Mouse (Mus musculus) frontal cortex, adult 2 months (tissue): ENCODE data around the gene Urad. TPM values are rescaled to one million over a fixed set of nuclear protein-coding genes. Genes with fewer than 3 reads are reported as not detected.

ENCODE experiments used
- DNase-seq, 2 experiments: peaks; one replicate each; pipeline ENCODE4 v3.0.0; 2022; ENCODE audit warnings: low spot score in 1 of 2; ENCODE audit errors: extremely low spot score in 1 of 2
- polyA plus RNA-seq: library from polyadenylated mRNA; depleted of rRNA; stranded (reverse); fragments of >200 nt; gene quantifications from 2 replicates; pipeline ENCODE4 v1.2.3, GENCODE M21; 2012; rRNA removed

The Urad gene
- not detected in 2 replicates for polyA plus RNA-seq

DNA sequence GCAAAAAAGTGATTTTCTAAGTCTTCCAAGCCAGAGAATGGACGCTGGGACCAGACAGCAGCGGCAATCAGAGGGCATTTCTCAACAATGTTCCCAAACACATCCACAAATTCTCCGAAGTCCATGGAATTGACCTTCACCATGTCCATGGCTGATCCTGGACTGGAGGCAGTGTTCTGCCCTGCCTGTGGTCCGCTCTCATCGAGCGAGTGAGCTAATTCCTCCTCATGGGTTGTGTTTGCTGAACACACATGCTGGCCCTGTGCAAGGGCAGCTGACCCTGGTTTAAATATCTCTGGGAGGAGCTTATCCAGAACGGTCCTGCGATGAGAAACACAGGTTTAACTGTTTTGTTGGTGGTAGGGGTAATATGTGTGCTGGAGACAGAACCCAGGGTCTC is at the start of gene Urad:
Gene Urad, minus strand, starts transcription at position 258 of the 400 bp plus-strand sequence.
- no peak for DNase-seq

DNA sequence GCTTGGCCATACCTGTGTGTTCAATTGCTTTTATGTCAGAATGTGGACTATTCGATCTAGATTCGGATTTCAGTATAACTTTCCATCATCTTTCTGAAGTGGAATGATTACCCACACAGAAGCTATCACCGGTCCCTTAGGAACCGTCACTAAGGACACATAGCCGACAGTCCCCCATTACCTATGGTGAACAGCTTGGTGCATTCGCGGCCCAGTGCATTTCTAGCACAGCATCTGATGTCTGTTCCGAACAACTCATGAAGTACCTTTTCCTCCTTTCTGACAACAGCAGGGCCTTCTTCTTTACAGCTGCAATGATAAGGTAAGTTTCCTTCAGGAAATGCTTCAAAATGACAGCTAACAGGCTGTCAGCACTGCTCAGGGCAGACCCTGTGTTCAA is 48.0 kb upstream of the Urad start:
- no peak for DNase-seq

DNA sequence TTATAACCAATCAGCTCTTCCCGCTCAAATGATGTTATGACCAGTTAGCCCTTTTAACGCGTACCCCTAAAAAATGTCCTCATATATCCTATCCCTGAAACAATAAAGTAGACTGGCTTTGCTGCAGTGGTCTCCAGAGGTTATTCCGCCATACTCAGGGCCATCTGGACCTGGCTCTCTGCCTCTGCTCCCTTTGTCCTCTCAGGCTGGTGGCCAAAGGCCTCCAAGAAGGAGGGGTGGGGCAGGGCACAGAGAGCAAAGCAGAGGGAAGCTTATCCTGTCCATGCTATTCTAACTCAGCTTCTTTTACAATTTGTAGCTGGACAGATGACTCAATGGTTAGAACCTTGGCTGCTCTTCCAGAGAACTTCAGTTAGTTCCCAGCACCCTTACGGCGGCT is 46.0 kb upstream of the Urad start:
- no peak for DNase-seq

DNA sequence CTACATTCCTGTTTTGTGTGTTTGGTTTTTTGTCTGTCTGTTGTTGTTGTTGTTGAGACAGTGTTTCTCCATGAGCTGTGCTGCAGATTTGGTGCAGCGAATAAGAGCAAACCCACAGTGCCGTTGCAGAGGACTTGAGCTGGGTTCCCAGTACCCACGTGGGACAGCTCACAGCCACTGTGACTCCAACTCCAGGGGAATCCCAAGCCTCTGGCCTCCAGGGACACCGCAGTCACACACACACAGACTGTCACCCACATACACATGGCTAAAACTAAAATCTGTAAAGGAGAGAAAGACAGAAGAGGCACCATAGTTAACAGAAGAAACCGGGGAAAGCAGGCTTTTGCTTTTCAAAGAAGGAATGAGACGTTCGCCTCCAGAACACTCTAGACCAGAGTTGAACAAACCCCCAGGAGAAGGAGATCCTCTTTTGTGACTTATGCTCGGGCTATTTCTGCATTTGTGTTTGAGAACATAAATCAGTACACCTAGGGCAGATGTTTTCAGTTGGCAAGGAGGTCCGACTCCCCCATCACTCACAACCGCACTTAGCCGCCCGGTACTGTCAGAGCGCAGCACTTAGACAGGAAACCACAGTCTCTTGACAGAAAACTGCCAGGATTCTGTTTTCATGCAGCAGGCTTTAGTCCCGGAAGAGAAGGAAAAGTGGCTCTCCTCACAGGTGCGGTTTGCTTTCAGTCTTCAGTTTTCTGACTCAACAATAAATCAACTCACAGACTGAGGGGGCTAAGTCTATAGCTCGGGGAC is 43.9 kb upstream of the Urad start:
- DNase-seq = no peak

DNA sequence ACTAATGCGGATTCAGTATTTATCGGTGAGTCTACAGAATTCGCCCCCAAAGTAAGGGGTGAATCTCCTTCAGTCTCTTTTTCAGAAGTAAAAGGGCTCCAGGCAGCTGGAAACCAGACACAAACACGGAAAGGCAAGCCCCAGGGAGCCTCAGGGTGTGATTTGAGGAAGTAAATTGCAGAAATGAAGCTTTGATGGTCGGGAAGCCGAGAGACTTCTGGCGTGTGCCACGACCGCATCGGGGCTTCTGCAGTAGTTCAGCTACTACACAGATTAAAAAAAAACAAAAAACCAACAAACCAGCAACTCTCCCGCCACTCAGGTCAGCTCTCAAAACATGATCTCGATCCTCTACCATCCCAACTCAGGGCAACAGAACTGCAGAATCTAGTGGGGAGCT is 40.8 kb upstream of the Urad start:
- DNase-seq = no peak

DNA sequence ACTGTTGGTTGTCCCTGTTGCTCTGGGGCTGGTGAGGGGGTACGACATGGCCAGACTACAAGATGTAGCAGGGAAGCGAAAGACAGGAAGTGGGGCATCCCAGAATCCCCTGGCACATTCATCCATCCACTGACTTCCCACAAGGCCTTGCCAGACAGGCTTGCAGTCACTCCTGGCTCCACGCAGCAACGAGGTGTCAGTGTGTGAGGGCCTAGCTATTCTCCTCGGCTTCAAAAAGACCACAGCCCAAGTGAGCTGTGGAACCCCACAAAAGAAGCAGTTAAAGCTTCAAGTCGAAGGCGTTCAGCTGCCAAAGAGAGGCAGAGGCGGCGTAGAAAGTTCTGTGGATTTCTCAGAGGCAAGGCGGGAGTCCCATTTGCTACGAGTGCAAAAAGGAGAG is 36.2 kb upstream of the Urad start:
- no peak for DNase-seq

DNA sequence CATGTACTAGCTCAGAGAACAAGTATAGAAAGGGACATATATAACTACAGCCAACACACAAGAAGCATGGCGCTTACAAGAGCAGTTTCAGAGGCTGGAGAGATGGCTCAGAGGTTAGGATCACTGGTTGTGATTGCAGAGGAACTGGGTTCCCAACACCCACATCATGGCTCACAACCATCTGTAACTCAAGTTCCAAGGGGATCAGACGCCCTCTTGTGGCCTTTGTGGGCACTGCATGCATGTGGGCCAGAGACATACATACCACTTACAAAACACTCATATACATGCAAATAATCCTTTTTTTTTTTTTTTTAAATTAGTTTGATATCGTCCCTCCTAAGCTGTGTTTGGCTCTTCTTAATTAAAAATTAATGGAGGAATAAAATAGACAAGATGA is 35.3 kb upstream of the Urad start:
- peak in 1 of 2 experiments; percentile 29 for DNase-seq

DNA sequence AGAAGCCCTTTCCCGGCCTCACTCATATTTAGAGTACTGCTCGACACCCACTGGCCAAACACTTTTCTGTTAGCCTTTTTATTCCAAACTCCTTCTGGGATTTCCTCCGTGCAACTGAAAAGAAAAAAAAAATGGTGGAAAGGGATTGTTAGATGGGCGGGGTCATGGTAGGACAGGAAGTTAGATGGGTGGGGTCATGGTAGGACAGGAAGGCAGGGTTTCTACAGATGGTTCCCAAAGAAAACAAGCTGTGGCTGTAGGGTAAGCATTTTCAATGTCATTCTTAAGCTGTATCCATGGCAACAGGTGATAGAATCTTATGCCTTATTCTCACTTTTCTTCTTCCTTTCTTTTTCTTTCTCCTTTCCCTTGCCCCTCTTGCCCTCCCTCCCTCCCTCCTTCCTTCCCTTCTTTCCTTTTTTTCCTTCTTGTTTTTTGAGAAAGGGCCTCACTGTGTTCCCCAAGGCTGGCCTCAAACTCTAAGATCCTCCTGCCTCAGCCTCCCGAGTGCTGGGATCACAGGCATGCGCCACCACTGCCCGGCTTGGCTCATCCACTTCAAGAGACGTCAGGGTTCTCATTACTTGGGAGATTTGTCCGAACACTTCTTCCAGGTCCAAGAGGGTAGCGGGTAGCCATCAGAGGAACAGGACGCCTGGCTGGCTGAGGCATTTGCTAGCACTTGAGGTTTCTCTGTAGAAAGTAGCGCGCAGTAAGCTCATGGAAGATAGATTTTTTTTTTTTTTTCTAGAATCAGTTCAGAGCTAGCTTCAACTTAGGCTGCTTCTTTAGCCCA is 34.2 kb upstream of the Urad start:
- DNase-seq = no peak

DNA sequence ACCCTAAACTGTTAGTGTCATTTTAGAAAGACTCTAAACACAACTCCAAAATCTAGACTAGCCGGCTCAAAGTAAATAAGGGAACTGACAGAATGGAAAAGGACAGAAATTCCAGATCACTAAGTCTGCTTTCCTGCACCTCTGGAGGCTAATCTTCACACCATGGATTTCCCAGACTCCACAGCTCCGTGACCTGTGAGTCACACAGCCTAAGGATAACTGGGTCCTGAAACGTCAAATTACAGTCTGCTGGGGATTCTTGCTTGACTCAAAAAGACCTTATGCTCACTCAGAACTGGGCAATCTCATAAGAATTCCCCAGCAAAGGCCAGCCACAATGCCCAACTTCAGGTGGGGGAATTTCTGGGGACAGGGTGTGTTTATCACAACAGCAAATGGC is 33.5 kb upstream of the Urad start:
- DNase-seq = no peak

DNA sequence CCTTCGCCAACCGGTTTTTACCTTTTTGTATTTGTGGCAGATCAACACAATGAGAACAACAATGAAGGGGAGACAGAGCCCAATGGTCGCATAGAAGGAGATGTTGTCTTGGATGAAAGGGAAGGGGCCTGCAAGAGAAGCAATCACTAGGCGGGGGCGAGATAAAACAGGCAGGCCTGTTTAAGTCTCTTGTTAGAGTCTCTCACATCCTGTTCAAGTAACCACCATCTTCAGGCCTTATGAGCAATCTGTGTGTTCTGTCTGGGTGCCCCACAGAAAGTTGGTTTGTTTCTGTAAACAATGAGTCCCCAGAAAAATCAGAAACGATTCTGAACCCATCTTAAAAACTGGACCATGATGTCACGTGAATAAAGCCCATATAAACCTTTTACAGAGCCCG is 32.7 kb upstream of the Urad start:
- no peak for DNase-seq

DNA sequence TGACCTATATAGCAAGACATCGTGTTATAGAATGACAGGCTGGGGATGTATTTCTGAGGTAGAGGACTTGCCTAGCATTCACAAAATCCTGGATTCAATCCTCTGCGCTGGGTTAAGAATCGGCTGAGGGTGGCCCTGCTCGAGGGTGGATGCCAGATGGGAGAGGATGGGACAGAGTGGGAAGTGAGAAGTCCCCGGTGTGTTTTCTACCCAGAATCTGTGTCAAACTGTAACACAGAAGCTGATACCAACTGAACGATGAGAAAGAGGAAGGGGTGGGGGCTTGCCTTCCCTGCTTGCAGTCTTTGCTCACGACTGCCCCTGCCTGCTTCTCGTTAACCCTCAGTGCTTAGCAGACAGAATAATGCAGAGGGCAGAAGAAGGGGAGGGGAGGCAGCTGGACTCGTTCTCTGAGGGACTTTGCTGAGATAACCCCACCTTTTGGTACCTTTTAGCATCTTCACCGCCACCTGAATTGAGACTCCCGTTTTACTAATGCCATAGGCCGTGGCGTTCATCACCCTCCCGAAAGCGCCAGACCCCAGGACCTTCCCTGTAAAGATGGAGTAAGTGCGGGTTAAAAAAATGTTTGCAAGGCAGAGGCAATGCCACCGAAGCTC is 32.0 kb upstream of the Urad start:
- peak; percentile 56 to 76 for DNase-seq

DNA sequence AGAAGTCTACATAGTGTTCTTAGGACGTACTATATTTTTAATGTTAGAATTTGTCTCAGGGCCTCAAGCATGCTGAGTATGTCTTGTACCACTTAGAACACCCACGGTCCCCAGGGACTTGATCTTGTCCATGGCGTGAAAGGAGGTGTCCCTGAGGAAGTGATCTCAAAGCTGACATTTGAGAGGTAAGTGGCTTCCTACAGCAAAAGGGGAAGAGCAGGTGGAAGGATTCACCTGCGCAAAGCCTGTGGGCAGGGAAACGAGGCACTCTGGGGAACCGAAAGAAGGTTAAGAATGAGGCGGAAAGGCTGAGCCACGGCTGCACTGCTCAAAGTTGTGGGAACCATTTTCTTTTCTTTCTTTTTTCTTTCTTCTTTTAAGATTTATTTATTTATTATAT is 29.7 kb upstream of the Urad start:
- DNase-seq = no peak

DNA sequence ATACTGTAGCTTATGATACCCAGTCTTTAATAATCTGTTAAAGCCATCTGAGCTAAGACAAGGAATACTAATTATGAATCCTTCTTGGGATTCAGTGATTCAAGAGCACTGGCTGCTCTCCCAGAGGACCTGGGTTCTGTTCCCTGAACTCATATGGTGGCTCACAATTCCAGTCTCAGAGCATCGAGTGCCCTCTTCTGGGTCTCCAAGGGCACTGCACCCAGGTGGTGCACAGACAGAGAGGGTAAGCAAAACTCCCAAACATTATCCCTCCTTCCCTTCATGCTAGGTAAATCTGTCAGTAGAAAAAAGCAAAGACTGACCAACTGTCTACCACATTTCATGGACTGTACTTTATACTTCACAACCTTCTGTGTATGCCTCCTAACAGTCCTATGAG is 23.7 kb upstream of the Urad start:
- no peak for DNase-seq

DNA sequence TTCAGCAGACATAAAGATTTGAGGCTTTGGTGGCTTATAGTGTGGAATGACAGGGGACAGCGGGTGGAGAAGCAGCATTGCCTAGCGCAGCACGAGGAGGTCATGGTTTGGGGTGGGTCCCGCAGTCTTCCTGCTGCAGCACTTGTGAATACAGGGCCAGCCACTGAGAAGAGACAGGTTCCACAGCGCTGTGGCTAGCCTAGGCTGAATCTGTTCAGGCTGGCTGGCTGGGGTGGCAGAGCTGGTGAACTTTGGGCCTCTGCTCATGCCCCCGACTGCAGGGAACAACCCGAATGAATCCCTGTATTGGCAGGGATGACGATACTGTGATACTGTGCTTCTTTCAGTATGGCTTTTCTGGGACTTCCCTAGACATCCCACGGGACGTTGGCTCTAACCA is 21.7 kb upstream of the Urad start:
- DNase-seq = no peak

DNA sequence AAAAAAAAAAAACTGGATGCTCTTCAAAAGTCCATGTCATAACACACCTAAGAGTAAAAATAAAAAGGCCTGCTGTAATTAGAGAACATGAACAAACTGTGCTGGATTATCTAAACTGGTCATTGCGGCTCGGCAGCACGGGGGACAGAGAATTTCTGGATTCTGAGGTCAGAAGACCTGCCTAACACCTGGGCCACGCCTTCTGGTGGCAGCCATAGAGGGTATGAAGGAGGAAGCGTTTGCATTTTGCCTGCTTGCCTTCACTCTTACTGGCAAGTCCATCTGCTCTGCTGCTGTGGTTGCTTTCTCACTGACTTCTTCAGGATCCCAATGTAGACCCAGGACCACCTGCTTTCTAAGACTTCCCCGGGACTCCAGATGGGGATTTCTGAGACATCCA is 20.7 kb upstream of the Urad start:
- no peak for DNase-seq

DNA sequence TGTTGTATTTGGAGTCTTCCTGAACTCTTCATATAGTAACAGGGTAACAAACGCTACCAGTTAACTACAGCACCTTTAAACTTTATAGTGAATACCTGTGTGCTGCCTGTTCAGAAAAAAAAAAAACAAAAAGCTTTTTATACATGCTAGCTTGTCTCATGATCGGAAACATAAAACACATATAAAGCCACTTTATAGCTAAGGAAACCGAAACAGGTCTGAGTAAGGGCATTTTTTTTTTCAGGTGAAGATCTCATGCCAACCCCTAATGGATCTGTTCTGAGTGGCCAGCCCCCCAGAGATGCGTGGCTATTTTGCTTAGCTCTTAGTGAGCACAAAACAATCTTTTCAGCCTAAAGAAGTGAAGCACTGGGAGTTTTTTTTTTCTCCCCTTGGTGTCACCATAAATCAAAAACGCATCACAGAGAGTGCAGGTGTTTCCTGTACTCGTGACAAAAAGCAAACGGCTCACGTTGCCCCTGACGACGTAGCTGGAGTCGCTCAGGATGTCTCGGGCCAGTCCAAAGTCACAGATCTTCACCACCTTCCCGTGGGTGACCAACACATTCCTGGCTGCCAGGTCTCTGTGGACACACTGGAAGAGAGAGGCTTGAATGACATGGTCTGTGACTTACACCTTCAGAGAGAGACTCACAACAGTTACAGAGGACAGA is 18.6 kb upstream of the Urad start:
- DNase-seq = no peak

DNA sequence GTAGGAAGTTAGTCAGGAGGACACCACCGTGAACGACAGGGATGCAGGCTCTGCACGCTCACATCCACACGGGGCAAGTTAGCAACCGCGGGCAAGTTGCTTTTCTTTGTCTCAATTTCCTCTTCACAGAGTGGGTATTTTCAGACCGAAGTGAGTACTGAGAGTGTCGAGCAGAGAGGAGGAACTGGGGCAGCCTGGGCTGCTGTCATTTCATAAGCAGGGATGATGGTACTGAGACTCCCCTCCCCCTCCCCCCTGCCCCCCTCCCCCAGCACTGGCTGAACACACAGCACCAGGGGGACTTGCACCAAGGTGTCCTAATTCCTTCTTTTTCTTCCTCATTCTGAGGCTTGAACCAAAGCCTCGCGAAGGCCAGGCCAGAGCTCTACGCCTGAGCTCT is 17.3 kb upstream of the Urad start:
- DNase-seq = no peak

DNA sequence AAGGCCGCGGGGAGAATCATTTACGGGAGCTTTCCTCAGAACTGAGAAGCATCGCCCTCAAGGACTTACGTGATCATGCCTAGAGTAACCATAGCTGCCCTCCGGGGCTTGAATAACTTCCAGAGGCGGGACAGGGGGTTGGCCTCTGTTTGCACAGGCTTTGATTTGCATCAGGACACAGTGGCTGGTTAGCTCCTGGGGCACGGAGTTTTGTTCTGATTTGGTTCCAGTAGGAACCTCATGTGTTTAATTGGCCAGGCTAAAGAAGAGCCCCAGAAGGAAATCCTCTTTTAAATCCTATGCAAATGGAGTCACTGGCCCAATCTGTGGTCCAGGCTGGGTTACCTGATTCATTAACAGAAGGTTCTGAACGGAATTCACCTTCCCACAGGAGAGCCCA is 16.7 kb upstream of the Urad start:
- DNase-seq = no peak

DNA sequence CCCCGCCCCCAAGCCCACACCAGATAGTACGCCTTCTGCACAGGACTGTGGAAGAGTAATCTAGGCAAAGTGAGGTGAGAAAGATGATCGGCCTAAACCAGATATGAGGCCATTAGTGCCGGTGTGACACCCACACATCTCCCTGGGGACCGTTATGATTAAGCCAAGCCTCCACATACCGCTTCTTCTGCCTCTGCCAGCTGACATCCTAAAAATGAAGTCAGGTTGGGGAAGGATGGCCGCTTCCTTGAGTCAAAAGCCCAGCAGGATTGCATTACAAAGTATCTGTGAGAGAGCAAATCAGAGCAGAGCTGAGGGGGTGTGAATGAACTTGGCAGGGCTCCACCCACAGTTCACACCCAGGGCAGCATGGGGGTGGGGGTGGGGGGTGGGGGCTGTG is 10.5 kb upstream of the Urad start:
- no peak for DNase-seq

DNA sequence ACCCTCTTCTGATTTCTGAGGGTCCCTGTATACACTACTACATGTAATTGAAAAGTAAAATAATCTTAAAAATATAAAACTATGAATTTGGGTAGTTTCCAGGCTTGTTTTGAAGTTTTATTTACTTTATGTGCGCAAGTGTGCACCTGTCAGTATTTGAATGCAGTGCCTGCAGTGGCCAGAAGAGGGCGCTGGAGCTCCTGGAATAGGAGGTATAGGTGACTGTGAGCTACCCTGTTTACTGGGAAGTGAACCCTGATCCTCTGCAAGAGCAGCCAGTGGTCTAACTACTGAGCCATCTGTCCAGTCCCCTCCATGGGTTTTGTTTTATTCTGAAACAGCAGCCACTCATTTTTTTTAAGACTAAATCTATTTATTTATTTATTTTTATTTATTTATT is 9.3 kb upstream of the Urad start:
- peak in 1 of 2 experiments; percentile 73 for DNase-seq

DNA sequence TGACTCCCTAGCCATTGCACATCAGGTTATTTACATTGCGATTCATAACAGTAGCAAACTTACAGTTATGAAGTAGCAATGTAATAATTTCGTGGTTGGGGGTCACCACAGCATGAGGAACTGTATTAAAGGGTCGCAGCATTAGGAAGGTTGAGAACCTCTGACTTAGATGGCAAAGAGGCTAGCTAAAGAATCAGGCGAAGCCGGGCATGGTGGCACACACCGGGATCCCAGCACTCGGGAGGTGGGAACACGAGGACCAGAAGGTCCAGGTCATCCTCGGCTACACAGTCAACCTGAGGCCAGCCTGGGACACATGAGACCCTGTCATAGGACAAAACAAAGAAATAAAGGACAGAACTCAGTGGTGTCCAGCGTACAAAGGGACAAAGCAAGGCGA is 7.7 kb upstream of the Urad start:
- no peak for DNase-seq
